Mouse (Mus musculus): ENCODE results near the gene Apoc3.
A peak's percentile ranks its signal among the peaks of the same experiment; 100 is the strongest.

The Apoc3 gene

DNA sequence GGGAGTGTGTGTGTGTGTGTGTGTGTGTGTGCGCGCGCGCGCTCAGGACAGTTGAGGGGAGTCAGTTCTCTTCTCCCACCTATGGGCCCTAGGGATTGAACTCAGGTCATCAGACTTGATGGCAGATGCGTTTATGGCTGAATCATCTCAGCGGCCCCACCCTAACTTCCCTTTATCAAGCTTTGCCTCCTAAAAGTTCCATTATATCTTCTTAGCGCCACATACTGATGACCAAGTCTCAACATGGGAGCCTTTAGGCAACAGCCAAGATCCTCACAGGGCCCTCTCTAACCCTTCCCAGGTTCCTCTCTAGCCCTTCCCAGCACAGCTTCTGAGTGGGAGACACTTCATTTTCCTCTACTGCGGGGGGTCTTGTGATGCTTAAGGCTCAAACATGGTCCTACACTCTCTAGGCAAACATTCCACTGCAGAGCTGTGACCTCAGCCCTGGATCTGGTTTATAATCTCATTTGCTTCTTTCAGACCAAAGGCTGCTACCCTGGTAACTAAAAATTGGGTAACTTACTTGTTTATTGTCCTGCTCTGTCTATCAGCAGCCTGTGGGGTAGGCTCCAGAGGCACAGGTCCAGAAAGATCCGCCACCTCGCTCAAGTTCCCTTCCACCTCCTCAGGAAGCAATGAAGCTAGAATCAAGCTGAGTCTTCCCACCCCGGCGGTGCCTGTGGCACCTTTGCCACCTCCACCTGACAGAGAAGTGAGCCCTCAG lies 18.5 kb downstream of the Apoc3 start:
- peak; percentile 63; the same call in 1 of the 2 replicates for TF ChIP-seq GATA4 (IDR thresholded peaks at IDR 0.05; ENCODE audit: insufficient replicate concordance, low read length)

DNA sequence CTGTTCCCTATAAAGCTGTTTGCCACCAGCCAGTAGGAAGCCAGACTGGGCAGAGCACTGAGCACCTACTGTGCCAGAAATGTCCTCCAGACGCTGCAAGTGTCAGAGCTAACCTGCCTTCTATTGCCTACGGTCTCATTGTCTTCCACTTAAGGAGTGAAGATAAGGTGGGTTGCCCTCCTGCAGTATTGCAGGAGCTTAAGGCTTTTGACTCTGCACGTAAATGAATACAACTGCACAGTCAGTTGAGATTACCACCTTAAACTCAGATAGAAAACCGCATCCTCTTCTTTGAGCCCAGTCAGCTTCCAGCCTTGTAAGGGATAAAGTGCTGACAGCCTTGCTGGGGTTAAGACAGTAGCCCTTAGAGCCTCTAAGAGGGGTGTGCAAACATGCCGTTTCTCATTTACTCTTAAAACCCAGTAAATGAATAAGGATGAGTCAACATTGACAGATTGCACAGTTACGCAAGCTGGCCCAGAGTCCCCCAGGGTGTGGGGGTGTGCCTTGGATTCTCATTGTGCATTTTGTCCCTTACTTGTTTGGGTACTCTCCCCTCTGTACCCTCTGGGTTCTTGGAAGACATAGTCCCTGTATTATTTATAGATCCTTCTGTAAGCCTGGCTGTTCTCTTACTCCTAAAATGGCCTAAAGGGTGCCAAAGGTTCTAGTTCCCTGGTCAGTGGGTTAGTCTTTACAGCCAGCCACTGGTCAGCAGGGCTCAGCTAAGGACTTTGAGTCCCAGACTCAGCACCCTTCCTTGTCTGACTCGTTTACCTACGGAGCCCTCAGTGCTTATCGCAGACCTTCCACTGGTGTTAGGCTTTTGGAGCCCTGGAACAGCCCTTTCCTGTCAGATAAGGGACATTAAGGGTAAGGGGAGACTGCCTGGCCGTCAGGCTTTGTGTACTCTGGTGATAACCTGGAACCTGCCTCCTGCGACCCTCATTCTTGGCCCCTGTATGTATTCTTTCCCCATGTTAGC lies 19.8 kb downstream of the Apoc3 start:
- no peak for TF ChIP-seq GATA4 (IDR thresholded peaks at IDR 0.05; ENCODE audit: insufficient replicate concordance, low read length)

DNA sequence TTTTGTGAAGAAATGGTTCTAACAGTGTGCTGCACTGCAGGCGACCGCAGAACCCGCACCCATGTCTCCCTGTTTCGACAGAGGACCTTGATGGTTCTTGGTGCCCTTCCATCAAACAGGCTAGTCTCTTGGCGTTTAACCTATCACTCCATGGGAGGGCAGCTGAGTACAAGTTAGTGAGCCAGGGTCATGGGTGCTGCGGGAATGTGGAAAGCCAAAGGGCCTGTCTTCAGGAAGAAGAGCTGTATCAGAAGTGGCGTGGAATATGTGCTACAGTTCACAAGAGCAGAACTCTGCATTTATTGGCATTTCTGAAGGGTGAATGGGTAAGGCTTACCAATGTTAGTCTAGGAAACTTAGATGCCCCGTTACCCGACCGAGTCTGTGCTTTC lies 20.5 kb downstream of the Apoc3 start:
- no peak for TF ChIP-seq GATA4 (IDR thresholded peaks at IDR 0.05; ENCODE audit: insufficient replicate concordance, low read length)

DNA sequence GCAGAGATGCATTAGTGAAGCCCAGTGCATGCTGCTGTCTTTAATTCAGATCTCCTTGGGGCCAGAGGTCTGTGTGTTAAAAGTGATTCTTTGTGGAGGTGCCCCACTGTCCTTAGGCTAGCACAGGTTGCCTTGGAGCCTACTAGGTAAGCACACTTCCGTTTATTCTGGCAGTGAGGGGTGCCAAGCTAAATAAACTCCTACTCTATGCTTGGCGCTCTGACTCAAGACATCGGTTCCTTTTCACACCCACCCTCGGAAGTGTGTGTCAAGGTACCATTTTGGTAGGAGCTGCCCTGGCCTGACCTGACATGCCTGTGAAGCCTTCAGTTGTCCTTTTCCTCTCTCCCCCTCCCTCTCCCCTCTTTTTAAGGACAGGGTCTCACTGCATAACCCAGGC lies 21.2 kb downstream of the Apoc3 start:
- no peak for TF ChIP-seq GATA4 (IDR thresholded peaks at IDR 0.05; ENCODE audit: insufficient replicate concordance, low read length)

DNA sequence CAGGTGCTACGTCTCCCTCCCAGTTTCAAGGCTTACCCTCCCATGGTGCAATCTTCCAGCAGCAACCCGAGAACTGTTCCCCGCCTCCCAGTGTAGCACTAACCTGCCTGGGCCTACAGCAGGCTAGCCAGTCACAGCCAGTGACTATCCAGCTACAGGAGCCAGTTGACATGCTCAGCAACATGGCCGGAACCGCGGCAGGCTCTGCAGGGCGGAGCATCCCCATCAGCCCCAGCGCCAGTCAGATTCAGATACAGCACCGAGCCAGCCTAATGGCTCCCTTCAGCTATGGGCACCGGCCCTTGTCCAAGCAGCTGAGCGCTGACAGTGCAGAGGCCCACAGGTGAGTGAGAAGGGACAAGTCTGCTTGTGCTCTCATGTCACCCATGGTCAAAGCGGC lies 25.0 kb downstream of the Apoc3 start:
- no peak for TF ChIP-seq GATA4 (IDR thresholded peaks at IDR 0.05; ENCODE audit: insufficient replicate concordance, low read length)

DNA sequence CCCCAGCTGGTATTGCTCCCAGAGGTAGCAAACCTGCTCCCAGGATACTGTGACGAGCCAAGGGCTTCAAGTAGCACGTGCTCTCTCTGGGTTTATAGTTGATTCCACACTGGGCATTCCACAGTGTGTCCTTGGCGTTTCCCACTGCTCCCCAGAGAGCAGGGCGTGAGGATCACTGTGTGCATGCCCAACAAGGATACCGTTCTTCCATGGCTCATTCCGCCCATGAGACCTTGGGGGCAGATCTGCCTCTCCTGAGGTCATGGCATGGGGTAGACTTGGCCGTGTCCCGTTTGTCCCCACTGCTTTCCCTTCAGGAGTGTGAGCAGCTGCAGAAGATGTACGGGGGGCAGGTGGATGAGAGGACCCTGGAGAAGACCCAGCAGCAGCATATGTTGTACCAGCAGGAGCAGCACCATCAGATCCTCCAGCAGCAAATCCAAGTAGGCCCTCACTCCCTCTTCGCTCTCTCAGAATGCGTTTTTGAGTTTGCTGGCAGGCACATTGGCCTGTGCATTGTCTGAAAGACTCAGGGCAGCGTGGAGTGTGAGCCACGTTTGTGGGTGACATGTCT lies 26.9 kb downstream of the Apoc3 start:
- TF ChIP-seq GATA4 (IDR thresholded peaks at IDR 0.05; ENCODE audit: insufficient replicate concordance, low read length) = no peak

DNA sequence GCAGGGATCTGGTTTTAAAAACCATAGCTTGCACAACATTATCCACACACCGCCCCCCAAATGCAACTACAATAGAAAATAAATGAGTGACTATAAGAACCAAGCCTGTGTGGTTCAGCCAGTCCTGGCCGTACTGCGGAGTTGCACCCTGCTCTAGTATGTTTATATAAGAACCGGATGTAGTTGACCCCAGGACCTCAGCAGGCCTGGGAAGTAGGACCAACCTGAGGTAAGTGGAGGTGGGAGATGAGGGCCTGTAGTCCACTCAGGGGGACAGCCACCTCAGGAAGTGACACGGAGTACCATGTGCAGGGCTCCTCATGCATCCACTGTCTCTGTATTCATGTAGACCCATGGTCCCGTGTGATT lies 28.0 kb downstream of the Apoc3 start:
- TF ChIP-seq GATA4 (IDR thresholded peaks at IDR 0.05; ENCODE audit: insufficient replicate concordance, low read length) = no peak

DNA sequence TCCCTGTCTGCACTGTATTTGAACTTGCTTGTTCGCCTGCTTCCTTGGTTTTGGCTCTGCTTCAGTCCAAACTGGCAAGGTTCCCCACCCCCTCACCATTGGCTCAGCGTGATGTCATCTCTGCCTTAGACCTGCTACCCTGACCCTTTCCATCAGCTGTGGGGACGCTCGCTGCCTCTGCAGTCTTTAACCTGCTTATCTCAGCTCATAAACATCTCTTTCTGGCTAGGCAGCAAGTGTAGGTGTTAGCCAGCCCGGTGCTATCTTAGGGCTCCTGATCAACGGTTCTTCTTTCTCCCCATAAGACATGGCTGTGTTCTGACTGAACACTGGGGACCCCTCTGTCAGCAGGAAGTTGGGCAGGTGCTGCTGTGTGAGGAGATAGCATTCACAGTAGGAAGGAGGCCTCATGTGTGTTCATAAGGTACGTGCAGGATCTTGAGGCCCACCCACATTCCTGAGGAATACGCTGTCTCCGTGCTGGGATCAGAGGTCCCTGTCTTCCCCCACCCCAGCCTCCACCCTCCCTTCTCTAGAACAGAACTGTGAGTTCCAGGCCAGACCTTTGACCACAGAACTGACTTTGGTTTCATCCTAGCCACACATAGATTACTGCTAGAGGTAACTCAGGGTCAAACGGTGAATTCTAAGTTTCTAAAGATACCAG lies 28.5 kb downstream of the Apoc3 start:
- TF ChIP-seq GATA4 (IDR thresholded peaks at IDR 0.05; ENCODE audit: insufficient replicate concordance, low read length) = no peak

DNA sequence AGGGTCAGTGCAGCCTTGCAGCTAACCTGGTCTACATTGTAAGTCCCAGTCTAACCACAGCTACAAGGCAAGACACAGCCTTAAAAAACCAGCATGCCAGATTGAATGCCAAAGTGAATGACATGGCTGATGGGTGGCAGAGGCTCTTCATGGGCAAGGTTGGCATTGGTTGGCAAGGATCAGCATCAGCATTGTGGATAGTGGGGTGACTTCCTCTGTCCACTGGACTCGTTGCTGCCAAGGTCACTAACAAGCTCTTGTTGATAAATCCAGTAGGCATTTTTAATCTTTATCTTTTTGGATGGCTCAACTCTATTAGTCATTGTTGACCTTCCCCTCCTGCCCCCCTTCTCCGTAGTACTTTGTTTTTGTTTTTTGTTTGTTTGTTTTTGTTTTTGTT lies 35.8 kb downstream of the Apoc3 start:
- TF ChIP-seq GATA4 (IDR thresholded peaks at IDR 0.05; ENCODE audit: insufficient replicate concordance, low read length) = peak; percentile 62; the same call in 1 of the 2 replicates

DNA sequence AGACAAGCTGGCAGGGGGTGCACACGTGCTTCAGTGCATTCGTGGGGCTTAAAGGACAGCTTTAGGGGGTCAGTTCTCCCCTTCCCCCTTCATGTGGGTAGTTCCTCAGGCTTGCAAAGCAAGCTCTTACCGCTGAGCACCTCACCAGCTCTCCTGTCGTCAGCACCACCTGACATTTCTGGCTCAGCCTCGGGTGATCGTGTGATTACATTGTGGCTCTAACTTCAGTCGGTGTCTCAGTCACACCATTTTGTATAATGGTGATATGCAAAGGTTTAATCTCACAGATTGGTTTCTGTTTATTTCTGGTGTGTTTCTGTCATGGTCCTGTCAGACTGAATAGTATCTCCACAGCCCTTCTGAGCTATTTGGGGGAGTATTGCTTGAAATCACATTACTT lies 36.5 kb downstream of the Apoc3 start:
- no peak for TF ChIP-seq GATA4 (IDR thresholded peaks at IDR 0.05; ENCODE audit: insufficient replicate concordance, low read length)

DNA sequence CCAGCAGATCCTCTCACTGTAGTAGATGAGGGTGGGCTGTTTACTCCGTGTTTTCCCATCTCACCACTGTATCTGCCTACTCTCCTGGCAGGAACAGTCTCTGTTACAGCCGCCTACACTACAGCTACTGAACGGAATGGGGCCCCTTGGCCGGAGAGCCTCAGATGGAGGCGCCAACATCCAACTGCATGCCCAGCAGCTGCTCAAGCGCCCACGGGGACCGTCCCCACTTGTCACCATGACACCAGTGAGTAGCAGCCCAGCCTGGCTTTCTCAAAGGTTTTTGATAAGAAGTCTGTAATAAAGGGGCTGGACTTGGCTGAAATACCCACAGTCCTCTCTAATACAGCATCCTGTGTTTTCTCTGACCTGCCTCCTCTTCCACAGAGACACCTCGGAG lies 37.0 kb downstream of the Apoc3 start:
- TF ChIP-seq GATA4 (IDR thresholded peaks at IDR 0.05; ENCODE audit: insufficient replicate concordance, low read length) = no peak

DNA sequence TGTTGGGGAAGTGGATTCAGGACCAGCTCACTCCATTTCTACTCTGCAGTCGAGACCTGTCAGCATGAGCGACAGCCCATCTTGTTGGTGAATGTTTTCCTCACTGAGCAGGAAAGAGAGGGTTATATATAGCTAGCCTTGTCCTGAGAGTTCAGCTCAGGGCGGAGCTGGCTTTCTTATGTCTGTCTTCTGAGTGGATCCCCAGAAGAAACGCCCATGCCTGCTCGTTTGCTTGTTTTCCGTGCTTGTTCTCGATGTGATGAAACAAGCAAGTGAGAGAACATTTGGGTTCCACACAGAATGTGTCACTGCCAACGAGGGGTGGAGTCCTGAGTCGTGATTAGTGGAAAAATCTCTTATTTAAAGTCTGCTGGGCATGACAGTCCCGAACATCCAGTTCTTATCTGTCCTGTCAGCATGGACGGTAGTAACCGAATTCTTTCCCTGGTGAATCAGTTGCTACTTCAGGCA lies 38.7 kb downstream of the Apoc3 start:
- peak; percentile 68; the same call in 1 of the 2 replicates for TF ChIP-seq GATA4 (IDR thresholded peaks at IDR 0.05; ENCODE audit: insufficient replicate concordance, low read length)

DNA sequence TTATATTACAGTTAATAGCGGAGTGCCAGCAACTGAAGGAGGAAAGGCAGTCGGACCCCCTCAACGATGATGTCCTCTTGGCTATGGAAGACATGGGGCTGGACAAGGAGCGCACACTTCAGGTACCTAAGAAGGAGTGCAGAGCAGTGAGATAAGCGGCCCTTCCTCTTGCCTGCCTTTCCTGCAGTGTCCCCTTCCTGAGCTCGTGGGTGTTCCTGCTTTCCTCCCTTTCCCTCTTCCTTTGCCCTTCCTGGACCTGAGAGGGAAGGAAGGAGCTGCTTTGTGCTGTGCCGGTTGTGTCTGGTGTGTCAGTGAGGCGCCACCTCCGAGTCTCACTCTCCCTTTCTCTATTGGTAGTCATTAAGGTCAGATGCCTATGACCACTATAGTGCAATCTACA lies 40.6 kb downstream of the Apoc3 start:
- TF ChIP-seq GATA4 (IDR thresholded peaks at IDR 0.05; ENCODE audit: insufficient replicate concordance, low read length) = peak; percentile 62; the same call in 1 of the 2 replicates

DNA sequence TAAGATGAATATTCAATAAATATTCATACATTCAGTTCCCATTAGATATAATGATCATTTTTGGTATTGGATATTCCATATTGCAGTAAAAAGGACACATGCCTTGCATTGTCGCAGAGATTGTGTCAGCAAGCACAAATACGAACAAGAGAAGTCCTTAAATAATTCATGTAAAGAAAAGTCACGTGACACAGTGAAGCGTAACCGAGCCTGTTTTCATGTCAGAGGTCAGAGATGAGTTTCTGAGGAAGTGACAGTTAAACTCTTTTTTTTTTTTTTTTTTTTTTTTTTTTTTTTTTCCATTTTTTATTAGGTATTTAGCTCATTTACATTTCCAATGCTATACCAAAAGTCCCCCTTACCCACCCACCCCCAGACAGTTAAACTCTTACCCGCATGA lies 42.8 kb downstream of the Apoc3 start:
- TF ChIP-seq GATA4 (IDR thresholded peaks at IDR 0.05; ENCODE audit: insufficient replicate concordance, low read length) = no peak

DNA sequence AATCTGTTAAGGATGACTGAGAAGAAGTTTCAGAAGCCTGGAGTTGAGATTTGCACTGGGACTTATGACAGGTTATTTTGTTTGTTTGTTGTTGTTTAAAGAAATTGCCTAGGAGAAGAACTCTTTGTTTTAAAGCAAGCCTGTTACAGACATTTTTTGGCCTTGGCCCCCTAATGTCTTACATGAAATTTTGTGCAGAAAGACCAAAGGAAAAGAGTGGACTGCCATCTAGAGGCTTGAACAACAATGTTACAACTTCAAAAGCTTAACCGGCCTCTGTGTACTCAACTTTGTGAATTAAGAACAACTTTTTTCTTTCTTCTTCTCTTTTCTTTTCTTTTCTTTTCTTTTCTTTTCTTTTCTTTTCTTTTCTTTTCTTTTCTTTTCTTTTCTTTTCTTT lies 43.8 kb downstream of the Apoc3 start:
- no peak for TF ChIP-seq GATA4 (IDR thresholded peaks at IDR 0.05; ENCODE audit: insufficient replicate concordance, low read length)

Measured in liver, adult (tissue).